Mouse (Mus musculus) heart, postnatal 0 days (tissue): Measurements from ENCODE around the gene Grm8.

ENCODE experiments used
- CTCF ChIP-seq: IDR thresholded peaks from 2 replicates; pipeline ENCODE4 v1.5.1; 2016; ENCODE audit warnings: antibody characterized with exemption, control low read depth, low read depth
- EP300 ChIP-seq: IDR thresholded peaks from 2 replicates; pipeline ENCODE4 v1.6.1; 2016; ENCODE audit warnings: antibody characterized with exemption, low read depth

GRCm38 (mm10) chr6:27762061-27762460, 372.9 kb downstream of the Grm8 start:
- TF ChIP-seq CTCF: no peak
- no peak for TF ChIP-seq EP300
